Mouse (Mus musculus) liver, embryonic 14.5 days (tissue): ENCODE data around the gene Olfr1450.
"Not testable (repeated sequence)": the region's sequence is repeated elsewhere in the genome, so short reads cannot be mapped to it uniquely, and the experiment has no call there.

ENCODE experiments used
- CTCF ChIP-seq: IDR thresholded peaks from 2 replicates; pipeline ENCODE4 v1.5.1; 2016; ENCODE audit warnings: antibody characterized with exemption, low read depth, control low read depth
- EP300 ChIP-seq: IDR thresholded peaks from 2 replicates; pipeline ENCODE4 v1.6.1; 2016; ENCODE audit warnings: antibody characterized with exemption, low read depth

GRCm38 (mm10) chr19:12970082-12970481 lies 20.0 kb downstream of the Olfr1450 start:
- TF ChIP-seq CTCF, EP300: not testable (repeated sequence)
